Mouse (Mus musculus) bone marrow macrophage, adult 2 months (primary cell): ENCODE measurements around the gene Elfn2. TPM values are rescaled to one million over a fixed set of nuclear protein-coding genes. Genes with fewer than 3 reads are reported as not detected.

Experiments
- H3K27ac ChIP-seq: 2 replicates; pipeline ENCODE4 v1.5.1; 2012; ENCODE audit warnings: low read depth, low read length; ENCODE audit not compliant: insufficient read depth
- H3K4me1 ChIP-seq: 2 replicates; pipeline ENCODE4 v1.6.1; 2012; ENCODE audit warnings: low read length; ENCODE audit not compliant: control insufficient read depth, insufficient read depth
- H3K4me3 ChIP-seq: 2 replicates; pipeline ENCODE4 v1.5.1; 2012; ENCODE audit warnings: mild to moderate bottlenecking, low read length, moderate library complexity; ENCODE audit not compliant: insufficient read depth
- CTCF ChIP-seq: IDR thresholded peaks from 2 replicates; pipeline ENCODE4 v1.5.1; 2012; ENCODE audit warnings: low read depth, mild to moderate bottlenecking, low read length, moderate library complexity
- POLR2A ChIP-seq: IDR thresholded peaks from 2 replicates; pipeline ENCODE4 v1.6.1; 2012; ENCODE audit warnings: mild to moderate bottlenecking, low read depth, low read length, borderline replicate concordance
- polyA plus RNA-seq: library from polyadenylated mRNA; stranded (reverse); fragments of >200 nt; gene quantifications from 2 replicates; pipeline ENCODE4 v1.2.4, GENCODE M21; 2012; ENCODE audit not compliant: missing spikeins, insufficient read depth, insufficient read length

The Elfn2 gene
- polyA plus RNA-seq, 1 experiment = not detected

- TF ChIP-seq POLR2A = no peak
- no peak for TF ChIP-seq CTCF
- Histone ChIP-seq H3K27ac (no peak overlapping the region), H3K4me3 (no peak overlapping the region), H3K4me1 (no peaks in the 10 kb centered on the region)
Measured at GRCm38 (mm10) chr15:78710634-78711033, 7.9 kb downstream of the Elfn2 start.

DNA sequence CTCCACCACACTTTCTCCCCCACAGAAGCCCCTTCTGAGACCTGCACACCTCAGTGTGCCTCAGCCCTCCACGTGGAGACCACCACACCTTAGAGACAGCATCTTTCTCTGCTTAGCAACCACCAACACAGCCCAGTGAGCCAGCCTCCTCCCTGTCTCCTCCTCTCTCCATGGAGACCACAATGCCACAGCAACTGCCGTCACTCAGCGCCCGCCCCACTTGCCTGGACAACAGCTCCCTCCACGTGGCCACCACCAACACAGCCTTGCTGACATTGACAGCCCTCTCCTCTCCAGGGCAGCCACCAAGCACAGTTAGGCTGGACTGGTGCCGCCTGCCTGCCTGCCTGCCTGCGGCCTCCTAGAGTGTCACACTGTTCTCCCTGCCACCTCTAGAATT lies 8.8 kb downstream of the Elfn2 start:
- no peak overlapping the region for H3K27ac ChIP-seq
- H3K4me1 ChIP-seq = no peaks in the 10 kb centered on the region
- no peak overlapping the region for H3K4me3 ChIP-seq
- TF ChIP-seq CTCF (no peak), POLR2A (no peak)

DNA sequence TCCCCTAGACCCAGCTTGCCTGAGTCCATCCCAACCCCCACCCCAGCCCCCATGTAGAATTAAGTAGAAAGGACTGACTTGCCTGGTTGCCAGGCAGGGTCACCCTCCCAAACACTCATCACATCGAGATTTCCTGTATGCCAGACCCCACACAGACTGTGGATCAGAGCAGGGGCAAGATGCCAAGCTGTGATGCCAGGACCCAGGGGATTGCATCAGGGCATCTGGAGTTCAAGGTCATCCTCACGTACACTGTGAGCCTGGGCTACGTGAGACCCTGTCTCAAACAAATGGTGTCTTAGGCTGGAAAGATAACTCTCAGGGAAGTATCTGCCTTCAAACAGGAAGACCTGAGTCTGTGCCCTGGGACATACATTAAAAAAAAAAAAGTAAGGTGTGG lies 11.9 kb downstream of the Elfn2 start:
- no peak overlapping the region for H3K4me3 ChIP-seq
- TF ChIP-seq CTCF = no peak
- TF ChIP-seq POLR2A = no peak
- H3K4me1 ChIP-seq = no peaks in the 10 kb centered on the region
- H3K27ac ChIP-seq = no peak overlapping the region

GRCm38 (mm10) chr15:78704824-78705223 lies 13.7 kb downstream of the Elfn2 start:
- Histone ChIP-seq H3K4me3 (no peak overlapping the region), H3K27ac (no peak overlapping the region), H3K4me1 (no peaks in the 10 kb centered on the region)
- TF ChIP-seq CTCF (no peak), POLR2A (no peak)

GRCm38 (mm10) chr15:78704007-78704406 lies 14.6 kb downstream of the Elfn2 start:
- no peak overlapping the region for H3K4me3 ChIP-seq
- H3K4me1 ChIP-seq = no peaks in the 10 kb centered on the region
- H3K27ac ChIP-seq = no peak overlapping the region
- TF ChIP-seq POLR2A (no peak), CTCF (no peak)

DNA sequence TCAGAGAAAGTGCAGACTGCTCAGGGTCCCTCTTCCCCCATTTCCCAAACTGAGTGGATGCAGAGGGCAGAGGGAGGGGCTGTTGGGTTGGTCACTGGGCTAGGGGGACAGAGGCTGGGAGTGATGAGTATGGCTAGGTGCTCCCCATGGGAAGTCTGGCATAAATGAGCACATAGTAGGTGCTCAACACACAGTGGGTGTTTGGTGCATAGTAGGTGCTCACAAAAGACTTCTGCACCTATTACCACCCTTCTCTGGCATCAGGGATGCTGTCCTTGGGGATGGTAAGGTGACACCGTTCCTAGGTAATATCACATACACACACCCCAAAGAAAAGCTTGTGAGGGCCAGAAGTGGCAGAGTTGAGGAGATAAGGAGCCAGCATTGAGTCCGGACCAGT lies 18.2 kb downstream of the Elfn2 start:
- Histone ChIP-seq H3K4me1 (no peaks in the 10 kb centered on the region), H3K27ac (no peak overlapping the region), H3K4me3 (no peak overlapping the region)
- no peak for TF ChIP-seq CTCF
- no peak for TF ChIP-seq POLR2A

DNA sequence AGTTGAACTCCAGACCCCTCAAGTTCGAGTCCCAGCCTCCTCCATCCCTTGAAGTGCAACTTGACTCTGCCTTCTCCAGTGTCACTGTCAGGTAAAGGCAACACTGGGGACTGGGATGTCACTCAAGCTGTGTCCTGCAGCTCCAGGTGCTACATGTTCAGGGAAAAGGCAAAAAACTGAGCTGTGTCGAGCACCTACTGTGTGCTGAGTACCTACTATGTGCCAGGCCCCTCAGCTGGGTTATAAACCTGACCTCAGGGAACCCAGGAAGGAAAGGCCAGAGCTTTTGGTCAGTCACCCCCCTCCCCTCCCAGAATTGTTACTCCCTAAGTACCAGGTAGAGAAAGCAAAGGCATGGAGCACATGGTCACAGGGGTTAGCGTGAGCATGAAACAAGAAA lies 19.1 kb downstream of the Elfn2 start:
- no peak overlapping the region for H3K4me3 ChIP-seq
- no peak overlapping the region for H3K27ac ChIP-seq
- no peaks in the 10 kb centered on the region for H3K4me1 ChIP-seq
- no peak for TF ChIP-seq CTCF
- no peak for TF ChIP-seq POLR2A

- no peak for TF ChIP-seq POLR2A
- TF ChIP-seq CTCF = no peak
- Histone ChIP-seq H3K4me3 (no peak overlapping the region), H3K27ac (no peak overlapping the region), H3K4me1 (no peaks in the 10 kb centered on the region)
Measured at GRCm38 (mm10) chr15:78698491-78699135, 20.0 kb downstream of the Elfn2 start.

DNA sequence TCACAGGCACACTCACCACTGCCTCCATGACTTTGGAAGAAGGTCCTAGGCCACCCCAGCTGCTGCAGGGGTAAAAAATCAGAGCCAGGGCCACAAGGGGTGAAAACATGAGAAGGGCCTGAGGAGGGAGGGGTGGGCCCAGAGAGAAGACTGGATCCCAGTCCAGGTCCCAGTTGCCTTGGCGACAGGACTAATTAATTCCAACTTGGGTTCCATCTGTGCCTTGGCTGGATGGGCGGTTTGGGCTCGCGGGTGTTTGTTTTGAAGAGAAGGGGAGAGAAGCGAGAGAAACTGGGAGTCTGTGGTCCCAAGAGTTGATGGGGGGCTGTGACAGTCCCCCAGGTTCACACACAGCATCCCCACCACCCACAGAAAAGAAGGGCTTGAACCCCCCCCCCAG lies 20.5 kb downstream of the Elfn2 start:
- Histone ChIP-seq H3K4me3 (no peak overlapping the region), H3K27ac (no peak overlapping the region), H3K4me1 (no peaks in the 10 kb centered on the region)
- TF ChIP-seq POLR2A = no peak
- TF ChIP-seq CTCF = no peak

- Histone ChIP-seq H3K4me3 (no peak overlapping the region), H3K4me1 (no peaks in the 10 kb centered on the region)
- TF ChIP-seq CTCF (no peak), POLR2A (no peak)
Measured at GRCm38 (mm10) chr15:78695745-78696144, 22.8 kb downstream of the Elfn2 start.

GRCm38 (mm10) chr15:78692505-78692904 lies 26.1 kb downstream of the Elfn2 start:
- no peak overlapping the region for H3K4me3 ChIP-seq
- H3K27ac ChIP-seq = no peak overlapping the region
- TF ChIP-seq POLR2A (no peak), CTCF (no peak)
- no peaks in the 10 kb centered on the region for H3K4me1 ChIP-seq

More at GRCm38 (mm10) chr15:78695745-78696144, 22.8 kb downstream of the Elfn2 start:
- no peak overlapping the region for H3K27ac ChIP-seq
